Mouse (Mus musculus) bone marrow macrophage, adult 2 months (primary cell): ENCODE measurements at regions not wholly inside any gene's neighbourhood (a gene's known extent, or its start where the extent isn't known, plus 50 kb on each side); places are given as distances from the start of the nearest gene placed in this dataset.
A peak's percentile ranks its signal among the peaks of the same experiment; 100 is the strongest.

ENCODE experiments used
- H3K27ac ChIP-seq: 2 replicates; pipeline ENCODE4 v1.5.1; 2012; ENCODE audit warnings: low read depth, low read length; ENCODE audit not compliant: insufficient read depth
- H3K4me1 ChIP-seq: 2 replicates; pipeline ENCODE4 v1.6.1; 2012; ENCODE audit warnings: low read length; ENCODE audit not compliant: control insufficient read depth, insufficient read depth
- H3K4me3 ChIP-seq: 2 replicates; pipeline ENCODE4 v1.5.1; 2012; ENCODE audit warnings: mild to moderate bottlenecking, low read length, moderate library complexity; ENCODE audit not compliant: insufficient read depth
- CTCF ChIP-seq: IDR thresholded peaks from 2 replicates; pipeline ENCODE4 v1.5.1; 2012; ENCODE audit warnings: low read depth, mild to moderate bottlenecking, low read length, moderate library complexity
- POLR2A ChIP-seq: IDR thresholded peaks from 2 replicates; pipeline ENCODE4 v1.6.1; 2012; ENCODE audit warnings: mild to moderate bottlenecking, low read depth, low read length, borderline replicate concordance

GRCm38 (mm10) chr7:128834894-128835293 is 90.2 kb downstream of the Sec23ip start:
- TF ChIP-seq POLR2A (no peak), CTCF (no peak)
- H3K4me1 ChIP-seq, result no peaks in the 10 kb centered on the region

DNA sequence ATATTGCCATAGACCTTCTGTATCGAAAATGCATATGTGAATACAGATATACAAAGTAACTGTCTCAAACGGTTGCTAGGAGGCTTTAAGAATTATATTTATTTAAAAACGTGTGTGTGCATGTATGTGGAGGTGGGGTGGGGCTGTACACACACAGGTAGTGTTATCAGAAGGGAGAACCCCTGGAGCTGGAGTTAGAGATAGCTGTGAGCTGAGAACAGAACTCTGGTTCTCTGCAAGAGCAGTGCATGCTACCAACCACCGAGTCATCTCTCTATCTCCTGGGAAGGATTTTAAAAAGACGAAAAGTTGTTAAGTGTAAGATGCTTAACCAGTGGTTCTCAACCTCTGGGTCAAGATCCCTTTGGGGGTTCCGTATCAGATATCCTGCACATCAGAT is 91.7 kb downstream of the Sec23ip start:
- TF ChIP-seq POLR2A (no peak), CTCF (no peak)
- no peaks in the 10 kb centered on the region for H3K4me1 ChIP-seq

More at GRCm38 (mm10) chr7:128834894-128835293, 90.2 kb downstream of the Sec23ip start:
- no peak overlapping the region for H3K27ac ChIP-seq
- no peak overlapping the region for H3K4me3 ChIP-seq

GRCm38 (mm10) chr7:128842561-128842960 is 97.8 kb downstream of the Sec23ip start:
- Histone ChIP-seq H3K4me3 (no peak overlapping the region), H3K27ac (no peak overlapping the region), H3K4me1 (no peaks in the 10 kb centered on the region)
- TF ChIP-seq POLR2A, result no peak

More for the DNA sequence above, 91.7 kb downstream of the Sec23ip start:
- Histone ChIP-seq H3K27ac (no peak overlapping the region), H3K4me3 (no peak overlapping the region)

- no peak overlapping the region for H3K27ac ChIP-seq
- H3K4me1 ChIP-seq, result no peaks in the 10 kb centered on the region
- TF ChIP-seq CTCF (no peak), POLR2A (no peak)
- no peak overlapping the region for H3K4me3 ChIP-seq
These were observed 98.8 kb downstream of the Sec23ip start for GRCm38 (mm10) chr7:128843576-128843975.

DNA sequence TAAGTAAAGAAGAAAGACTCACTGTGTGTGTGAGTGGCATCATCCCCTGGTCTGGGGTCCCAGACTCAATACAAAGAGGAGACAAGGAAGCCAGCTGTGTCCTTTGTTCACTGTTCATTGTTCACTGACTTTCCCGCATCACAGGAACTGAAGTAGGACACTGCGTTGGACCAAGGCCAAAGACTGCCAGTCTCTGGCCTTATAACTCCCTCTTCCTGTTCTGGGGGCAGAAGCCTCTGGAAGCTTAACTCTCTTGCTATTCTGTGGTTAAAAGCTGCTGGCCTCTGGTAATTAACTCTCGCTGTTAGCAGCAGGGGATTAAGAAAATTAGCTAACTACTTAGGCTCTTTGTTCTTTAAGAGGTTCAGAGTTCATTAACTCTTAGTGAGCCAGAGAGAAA is 104.5 kb downstream of the Sec23ip start:
- H3K4me3 ChIP-seq, result no peak overlapping the region
- no peak for TF ChIP-seq POLR2A
- TF ChIP-seq CTCF, result no peak
- no peaks in the 10 kb centered on the region for H3K4me1 ChIP-seq
- H3K27ac ChIP-seq, result no peak overlapping the region

DNA sequence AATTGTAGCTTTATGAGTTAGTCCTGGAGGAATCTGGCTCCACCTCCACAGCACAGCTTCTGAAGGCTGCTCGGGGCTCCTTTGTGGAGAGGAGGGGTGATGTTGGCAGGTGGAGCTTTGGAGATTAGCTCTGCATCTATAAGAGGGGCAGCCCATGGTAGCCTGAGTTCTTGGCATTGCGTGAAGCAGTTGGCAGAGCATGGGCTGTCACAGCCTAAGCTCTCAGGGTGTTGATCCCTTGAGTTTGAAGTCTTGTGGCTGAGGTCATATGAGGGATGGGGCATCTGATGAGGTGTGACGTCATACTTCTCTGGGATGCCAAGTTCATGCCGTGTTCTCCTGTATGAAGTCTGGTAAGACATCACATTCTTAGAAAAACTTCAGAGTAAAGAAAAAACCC is 109.5 kb downstream of the Sec23ip start:
- Histone ChIP-seq H3K4me1 (no peaks in the 10 kb centered on the region), H3K4me3 (no peak overlapping the region), H3K27ac (no peak overlapping the region)
- TF ChIP-seq POLR2A, result no peak
- TF ChIP-seq CTCF, result no peak

DNA sequence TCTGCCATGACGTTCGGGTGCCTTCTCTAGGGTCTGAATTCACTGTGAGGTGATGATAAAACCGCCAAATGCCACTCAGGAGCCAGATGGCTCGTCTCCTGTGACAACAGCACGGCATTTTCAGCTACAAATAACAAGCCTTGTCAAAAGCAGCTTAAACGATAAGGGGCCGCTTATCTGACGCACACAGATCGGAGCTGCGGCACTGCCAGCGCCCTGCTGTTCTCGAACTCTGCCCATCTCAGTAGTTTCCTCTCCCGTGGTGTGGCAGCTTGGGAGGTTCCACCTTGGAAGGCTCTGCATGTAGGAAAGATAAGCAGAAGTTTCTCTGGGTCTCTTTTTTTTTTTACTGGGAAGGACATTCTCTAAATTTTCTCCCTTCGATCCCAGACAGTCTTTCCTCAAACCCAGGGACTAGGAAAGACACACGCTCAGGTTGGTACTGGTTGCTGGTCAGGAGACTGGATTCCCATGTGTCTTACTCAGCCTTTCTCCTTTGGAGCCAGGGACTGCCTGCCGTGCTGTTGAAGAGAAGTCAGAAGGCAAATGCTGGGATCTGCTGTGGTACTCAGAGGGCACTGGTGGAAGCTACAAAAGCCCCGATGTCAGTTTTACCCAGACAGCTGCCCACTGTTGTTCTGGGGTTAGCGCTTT is 110.1 kb downstream of the Sec23ip start:
- Histone ChIP-seq H3K4me3 (no peak overlapping the region), H3K27ac (no peak overlapping the region), H3K4me1 (no peaks in the 10 kb centered on the region)
- no peak for TF ChIP-seq CTCF
- no peak for TF ChIP-seq POLR2A

- H3K27ac ChIP-seq, result no peak overlapping the region
- TF ChIP-seq POLR2A (no peak), CTCF (peak; percentile 68)
- H3K4me1 ChIP-seq, result no peaks in the 10 kb centered on the region
- H3K4me3 ChIP-seq, result no peak overlapping the region
These were observed 115.4 kb downstream of the Sec23ip start for GRCm38 (mm10) chr7:128860141-128860540.

DNA sequence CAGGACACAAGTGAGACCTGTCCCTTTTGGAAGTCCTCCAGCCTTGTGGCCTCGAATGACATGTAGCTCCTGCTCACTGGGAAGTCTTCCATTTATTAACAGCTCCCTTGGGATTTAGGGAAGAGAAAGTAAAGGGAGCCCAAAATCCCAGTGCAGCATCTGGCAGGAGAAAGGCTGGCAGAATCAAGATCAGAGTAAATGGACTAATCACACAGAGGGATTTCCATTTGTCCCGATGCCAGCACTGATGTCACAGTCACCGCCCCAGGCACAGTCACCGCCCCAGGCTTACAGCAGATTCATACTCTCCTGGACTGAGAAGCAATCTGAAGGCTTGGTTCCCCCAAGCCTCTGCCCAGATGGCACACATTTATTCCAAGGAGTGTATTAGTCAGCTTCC is 116.0 kb downstream of the Sec23ip start:
- no peak for TF ChIP-seq CTCF
- TF ChIP-seq POLR2A, result no peak
- Histone ChIP-seq H3K4me3 (no peak overlapping the region), H3K27ac (no peak overlapping the region), H3K4me1 (no peaks in the 10 kb centered on the region)

DNA sequence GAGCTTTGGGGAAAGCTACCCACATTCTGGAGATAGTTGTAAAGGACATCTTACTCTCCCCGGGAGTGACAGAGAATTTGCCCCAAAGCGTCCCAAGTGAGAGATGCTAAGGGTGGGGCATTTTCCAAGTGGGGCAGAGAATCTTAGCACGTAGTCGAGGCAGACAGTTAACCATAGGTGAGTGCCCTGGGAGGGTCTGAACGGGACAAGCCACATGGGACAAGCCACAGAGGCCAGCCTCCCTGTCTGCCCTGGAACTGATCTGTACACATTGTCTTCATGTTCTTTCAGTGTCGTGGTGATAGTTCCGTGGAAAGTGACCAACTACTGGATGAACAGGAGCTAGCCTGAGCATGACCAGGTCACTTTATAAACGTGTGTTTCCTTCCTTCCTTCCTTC is 116.6 kb downstream of the Sec23ip start:
- Histone ChIP-seq H3K27ac (no peak overlapping the region), H3K4me3 (no peak overlapping the region), H3K4me1 (no peaks in the 10 kb centered on the region)
- TF ChIP-seq POLR2A (no peak), CTCF (no peak)
